Mouse (Mus musculus) heart, postnatal 10 days (tissue): ENCODE results near the gene Gm10309. TPM values are rescaled to one million over a fixed set of nuclear protein-coding genes. Genes with fewer than 3 reads are reported as not detected.
"Not testable (repeated sequence)": the region's sequence is repeated elsewhere in the genome, so short reads cannot be mapped to it uniquely, and the experiment has no call there.

Experiments
- DNase-seq, 2 experiments: peaks; one replicate each; pipeline ENCODE4 v3.0.0; 2021
- intact Hi-C: fragments of 180-260 bp; cut with DNase I; formaldehyde crosslinking; loops from one replicate; pipeline ENCODE4 v1.15.1; 2025
- total RNA-seq, 2 experiments: library from RNA; stranded (reverse); gene quantifications; 2 replicates each; pipeline ENCODE4 v1.2.3; 2021

Gm10309 gene
- total RNA-seq, 2 experiments from 2014 or later, result not detected

DNA sequence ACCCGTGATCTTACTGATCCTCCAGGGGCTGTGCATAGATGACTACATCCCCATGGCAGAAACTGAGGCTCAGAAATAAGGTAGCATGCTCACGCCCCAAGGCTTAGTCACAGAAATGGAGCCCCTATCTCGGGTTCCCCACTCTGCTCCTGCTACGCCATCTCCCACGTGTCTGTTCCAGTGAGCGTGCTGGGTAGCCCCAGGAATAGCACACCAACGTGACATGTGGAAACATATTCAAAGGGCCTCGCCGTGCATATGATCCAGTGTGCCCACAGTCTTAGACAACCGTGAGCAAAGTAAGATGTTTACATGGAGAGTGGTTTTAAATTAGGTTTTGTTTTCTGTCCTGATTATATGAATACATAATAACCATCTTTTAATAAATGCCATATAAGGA, 22.4 kb downstream of the Gm10309 start:
- DNase-seq, result no peak
- intact Hi-C loops, result loop anchor here (10.0 kb wide), 1 partner anchor 762 kb away; no protein-coding TSS in a partner anchor

- intact Hi-C loops, result no loop called here
- no peak for DNase-seq
Measured at GRCm38 (mm10) chr17:86479406-86479805, 25.6 kb downstream of the Gm10309 start.

- DNase-seq, intact Hi-C loops: not testable (repeated sequence)
Measured at GRCm38 (mm10) chr17:86477401-86477800, 27.6 kb downstream of the Gm10309 start.

DNA sequence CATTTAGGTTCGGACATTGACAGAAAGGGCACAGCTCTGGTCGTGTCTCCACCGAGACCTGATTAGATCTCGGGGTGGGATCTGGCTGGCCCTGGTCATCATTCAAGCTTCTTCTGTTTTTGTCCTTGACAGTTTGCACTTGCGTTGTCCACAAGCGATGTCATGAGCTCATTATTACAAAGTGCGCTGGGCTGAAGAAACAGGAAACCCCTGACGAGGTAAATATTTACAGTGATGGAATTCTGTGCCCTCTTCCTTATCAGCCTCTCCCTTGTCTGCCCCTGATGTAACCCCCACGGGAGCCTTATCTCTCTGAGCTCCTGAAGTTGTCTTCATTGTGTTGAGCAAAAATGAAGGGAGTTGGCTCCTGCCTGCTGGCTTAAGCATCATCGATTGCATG, 28.4 kb downstream of the Gm10309 start:
- intact Hi-C loops, result no loop called here
- DNase-seq, result no peak

DNA sequence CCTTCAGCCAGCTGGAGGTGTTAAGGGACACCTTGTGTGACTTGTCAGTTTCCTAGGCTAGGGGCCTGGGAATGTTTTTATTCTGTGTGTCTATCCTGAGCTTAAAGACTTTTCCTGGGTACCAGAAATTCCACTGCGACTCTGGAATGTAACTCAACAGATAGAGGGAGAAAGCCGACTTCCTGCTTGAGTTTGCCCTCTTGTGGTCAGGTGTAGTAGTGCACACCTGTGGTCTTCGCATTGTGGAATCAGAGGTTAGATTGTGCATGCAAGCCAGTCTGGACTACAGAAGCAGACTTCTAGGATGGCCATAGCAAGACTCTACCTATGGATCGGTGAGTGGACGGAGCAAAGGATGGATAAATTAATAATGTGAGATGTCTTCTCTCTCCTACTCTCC, 33.3 kb downstream of the Gm10309 start:
- intact Hi-C loops, result no loop called here
- peak in 1 of 2 experiments; percentile 34 for DNase-seq

DNA sequence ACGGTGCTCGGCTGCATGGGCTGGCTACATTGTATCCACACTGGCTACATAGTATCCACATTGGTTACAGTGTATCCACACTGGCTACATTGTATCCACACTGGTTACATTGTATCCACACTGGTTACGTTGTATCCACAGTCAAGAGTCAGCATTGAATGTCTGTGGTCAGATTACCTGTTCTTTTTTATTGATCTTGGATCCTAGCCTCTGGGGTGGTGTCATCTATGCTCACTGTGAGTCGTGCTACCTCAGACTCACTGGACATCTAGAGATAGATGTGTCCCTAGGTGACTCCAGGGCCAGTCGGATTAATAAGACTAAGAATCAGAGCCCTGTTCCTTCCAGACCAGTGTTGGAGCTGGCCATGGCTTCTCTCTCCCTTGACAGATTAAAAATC, 34.9 kb downstream of the Gm10309 start:
- intact Hi-C loops, result no loop called here
- no peak for DNase-seq

GRCm38 (mm10) chr17:86467967-86468366, 37.1 kb downstream of the Gm10309 start:
- intact Hi-C loops, result no loop called here
- no peak for DNase-seq

GRCm38 (mm10) chr17:86467291-86467898, 37.6 kb downstream of the Gm10309 start:
- DNase-seq, result peak in 1 of 2 experiments; percentile 30
- intact Hi-C loops, result no loop called here

DNA sequence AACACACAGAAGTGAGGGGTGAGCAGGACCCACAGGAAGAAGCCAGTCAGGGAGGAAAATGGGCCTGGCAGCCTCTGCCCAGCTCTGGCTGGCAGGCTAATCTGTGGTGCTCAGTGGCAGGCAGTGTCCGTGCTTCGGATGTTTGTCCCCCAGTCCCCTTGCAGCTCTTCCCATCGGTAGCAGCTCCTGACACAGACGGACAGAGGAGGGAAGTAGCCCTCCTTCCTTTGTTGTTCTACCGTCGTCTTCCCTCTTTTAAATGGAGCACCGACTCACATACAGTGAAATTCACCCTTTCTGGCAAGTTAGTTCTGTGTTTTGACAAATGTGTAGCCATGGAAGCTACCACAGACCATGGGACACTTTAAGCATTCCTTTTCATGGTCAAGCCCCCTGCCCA, 38.2 kb downstream of the Gm10309 start:
- DNase-seq, result no peak
- intact Hi-C loops, result no loop called here

GRCm38 (mm10) chr17:86466412-86466811, 38.6 kb downstream of the Gm10309 start:
- intact Hi-C loops, result no loop called here
- DNase-seq, result no peak

- intact Hi-C loops, result no loop called here
- no peak for DNase-seq
Measured at GRCm38 (mm10) chr17:86465865-86466264, 39.2 kb downstream of the Gm10309 start.

DNA sequence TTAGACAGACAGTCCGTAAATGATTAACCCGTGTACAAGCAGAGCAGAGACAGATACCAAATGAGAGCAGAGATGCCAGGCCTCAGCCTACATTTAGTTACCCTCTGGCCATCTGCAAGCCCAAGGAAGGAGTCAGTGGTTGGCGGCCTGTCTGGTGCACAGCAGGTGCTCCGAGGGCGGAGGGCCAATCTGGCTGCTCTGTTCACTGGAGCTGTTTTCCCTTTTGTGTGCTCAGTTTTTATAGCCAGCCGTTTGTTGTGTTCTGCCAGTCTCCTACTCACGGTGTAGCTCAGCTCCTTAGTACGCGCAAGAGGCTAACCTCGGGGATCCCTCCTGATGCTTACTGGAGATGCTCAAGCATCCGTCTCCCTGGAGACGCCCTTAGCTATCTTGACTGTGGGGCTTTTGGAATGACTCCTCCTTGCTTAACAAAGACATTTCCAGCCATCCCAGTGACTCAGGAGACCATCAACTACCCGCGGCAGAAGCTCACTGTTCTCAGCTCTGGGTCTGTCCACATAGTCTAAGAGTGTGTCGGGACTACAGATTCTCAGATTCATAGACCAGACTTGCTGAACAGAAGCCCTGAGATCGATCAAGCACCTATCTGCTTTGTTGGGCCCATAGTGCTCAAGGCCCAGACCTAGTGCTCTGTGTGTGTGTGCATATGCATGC, 40.2 kb downstream of the Gm10309 start:
- no peak for DNase-seq
- intact Hi-C loops, result no loop called here

- intact Hi-C loops, result no loop called here
- DNase-seq, result no peak
Measured at GRCm38 (mm10) chr17:86464197-86464596, 40.8 kb downstream of the Gm10309 start.

DNA sequence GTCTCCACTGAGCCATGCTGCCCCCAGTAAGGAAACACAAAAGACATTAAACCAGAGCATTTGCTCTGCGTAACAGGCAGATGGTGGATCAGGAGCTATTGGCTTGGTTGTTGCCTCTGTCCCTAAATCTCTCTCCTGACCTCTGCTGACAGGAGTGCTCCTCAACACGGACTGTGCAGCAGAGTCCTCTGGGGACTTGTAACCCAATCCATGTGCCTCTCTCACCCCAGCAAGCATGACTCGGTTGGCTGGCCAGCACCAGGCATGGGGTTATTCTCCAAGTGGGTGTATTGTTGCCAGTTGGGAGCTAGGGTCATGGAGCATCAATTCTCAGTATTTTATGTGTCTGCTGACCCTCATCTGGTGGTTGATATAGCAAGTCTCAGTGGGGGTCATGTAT, 41.7 kb downstream of the Gm10309 start:
- DNase-seq, result no peak
- intact Hi-C loops, result no loop called here

DNA sequence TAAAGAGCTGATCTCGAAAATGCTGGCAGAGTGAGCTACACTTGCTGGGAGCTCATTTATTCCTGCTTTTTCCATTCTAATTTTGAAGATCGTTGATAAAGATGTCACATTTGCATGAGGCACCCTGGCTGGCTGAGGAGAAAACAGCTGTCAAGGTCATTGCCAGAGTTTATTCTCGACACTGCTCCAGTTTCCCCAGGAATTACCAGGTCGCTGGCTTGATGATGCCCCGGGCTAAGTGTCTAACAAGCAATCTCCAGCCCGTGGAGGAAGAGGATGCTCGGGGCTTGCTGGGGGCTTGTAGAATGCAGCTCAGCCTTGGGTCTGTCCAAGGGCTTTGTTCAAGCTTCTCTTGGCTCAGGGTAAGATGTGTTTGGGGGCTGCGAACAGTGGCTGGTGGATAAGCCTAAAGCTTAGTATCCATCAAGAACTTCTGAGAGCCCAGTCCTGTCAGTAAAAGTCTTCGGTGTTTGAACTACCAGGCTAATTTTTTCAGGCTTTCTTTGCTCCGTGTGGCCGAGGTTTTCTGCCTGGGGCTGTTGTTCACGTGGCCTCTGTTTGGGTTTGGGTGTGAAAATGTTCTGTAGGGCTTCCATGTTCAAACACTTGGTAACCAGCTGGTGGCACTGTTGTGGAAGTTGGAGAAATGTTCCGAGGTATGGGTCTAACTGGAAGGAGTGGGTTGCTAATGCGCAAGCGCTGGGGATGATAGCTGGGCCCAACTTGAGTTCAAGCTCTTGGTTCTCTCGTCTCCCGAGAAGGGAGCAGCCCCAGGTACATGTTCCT, 44.2 kb downstream of the Gm10309 start:
- DNase-seq, result no peak
- intact Hi-C loops, result no loop called here

DNA sequence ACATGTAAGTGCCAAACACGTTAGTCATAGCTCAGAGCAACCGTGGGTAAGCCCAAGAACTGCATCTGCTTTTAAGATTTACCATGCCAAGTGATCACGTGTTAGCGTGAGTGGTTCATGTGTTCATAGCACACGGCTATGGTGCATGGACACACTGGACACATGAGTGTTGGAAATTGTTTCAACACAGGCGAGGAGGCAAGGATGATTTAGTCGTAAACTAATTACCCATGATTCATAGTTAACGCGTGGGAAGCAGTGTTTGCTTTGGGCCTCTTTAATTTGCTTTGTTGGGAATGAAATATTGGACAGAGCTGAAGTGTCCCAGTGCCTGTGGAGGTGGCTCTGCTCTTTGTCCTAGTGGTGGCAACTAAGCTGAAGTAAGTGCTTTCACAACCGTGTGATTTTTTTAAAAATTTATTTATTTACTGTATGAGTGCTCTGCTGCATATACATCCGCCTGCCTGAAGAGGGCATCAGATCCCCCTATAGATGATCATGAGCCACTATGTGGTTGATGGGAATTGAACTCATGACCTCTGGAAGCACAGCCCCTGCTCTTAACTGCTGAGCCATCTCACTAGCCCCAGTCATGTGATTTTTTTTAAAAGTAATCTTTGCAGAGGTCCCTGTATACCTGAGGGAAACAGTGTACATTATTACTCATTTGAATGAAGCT, 46.6 kb downstream of the Gm10309 start:
- no peak for DNase-seq

GRCm38 (mm10) chr17:86456512-86456911, 48.5 kb downstream of the Gm10309 start:
- peak; percentile 58 to 59 for DNase-seq
- intact Hi-C loops, result no loop called here

More for the DNA sequence above, 46.6 kb downstream of the Gm10309 start:
- intact Hi-C loops, result no loop called here

- intact Hi-C loops, result no loop called here
Measured at GRCm38 (mm10) chr17:86454351-86454706, 50.7 kb downstream of the Gm10309 start.

GRCm38 (mm10) chr17:86453673-86454350, 51.2 kb downstream of the Gm10309 start:
- intact Hi-C loops, result no loop called here
- no peak for DNase-seq

More at GRCm38 (mm10) chr17:86454351-86454706, 50.7 kb downstream of the Gm10309 start:
- no peak for DNase-seq

GRCm38 (mm10) chr17:86452934-86453333, 52.1 kb downstream of the Gm10309 start:
- intact Hi-C loops, result no loop called here
- DNase-seq, result no peak
